Mouse (Mus musculus) bone marrow, adult 2 months (tissue): ENCODE measurements around the gene Mxi1. TPM values are rescaled to one million over a fixed set of nuclear protein-coding genes. Genes with fewer than 3 reads are reported as not detected.
A peak's percentile ranks its signal among the peaks of the same experiment; 100 is the strongest.

Experiments
- H3K27ac ChIP-seq: fragments of 200-500 bp; 2 replicates; pipeline ENCODE4 v1.5.1; 2012; ENCODE audit warnings: low read depth, mild to moderate bottlenecking, control low read depth, inconsistent platforms, low read length; ENCODE audit not compliant: control insufficient read depth, poor library complexity, insufficient read depth
- H3K4me1 ChIP-seq: fragments of 200-500 bp; 2 replicates; pipeline ENCODE4 v1.6.1; 2011; ENCODE audit warnings: low read length; ENCODE audit not compliant: control insufficient read depth, insufficient read depth
- H3K4me3 ChIP-seq: fragments of 200-500 bp; replicated peaks from 2 replicates; pipeline ENCODE3; 2011; ENCODE audit warnings: mild to moderate bottlenecking, low read depth, low read length, control low read depth; ENCODE audit not compliant: control insufficient read depth
- CTCF ChIP-seq: fragments of 200-500 bp; IDR thresholded peaks from 2 replicates; pipeline ENCODE4 v1.5.1; 2011; ENCODE audit warnings: low read length, control low read depth; ENCODE audit not compliant: control insufficient read depth, insufficient read depth
- POLR2A ChIP-seq: fragments of 200-500 bp; IDR thresholded peaks from 2 replicates; pipeline ENCODE4 v1.6.1; 2011; ENCODE audit warnings: low read depth, mild to moderate bottlenecking, control low read depth, low read length, borderline replicate concordance; ENCODE audit not compliant: control insufficient read depth
- WGBS: fragments of 180-500 bp; shearing (Covaris S2); methylation state at CpG from one replicate; pipeline ENCODE4 v1.1.7; 2018; 5-methylcytosine and 5-hydroxymethylcytosine counted together
- polyA plus RNA-seq: library from polyadenylated mRNA; stranded (reverse); fragments of >200 nt; gene quantifications from 2 replicates; pipeline ENCODE4 v1.2.4, GENCODE M21; 2011; ENCODE audit warnings: low replicate concordance; ENCODE audit not compliant: missing spikeins, insufficient read depth, insufficient read length

Mxi1 gene
- polyA plus RNA-seq, 1 experiment = 32.4 TPM

- Histone ChIP-seq H3K4me3 (no peak overlapping the region), H3K4me1 (no peaks in the 10 kb centered on the region), H3K27ac (peak overlapping the region; percentile 35; the same call in 1 of the 2 replicates)
- TF ChIP-seq POLR2A (no peak), CTCF (no peak)
- WGBS = 12% methylated on average over 20 of the region's 20 CpGs
These were observed 25.8 kb upstream of the Mxi1 start for GRCm38 (mm10) chr19:53284268-53285208.

DNA sequence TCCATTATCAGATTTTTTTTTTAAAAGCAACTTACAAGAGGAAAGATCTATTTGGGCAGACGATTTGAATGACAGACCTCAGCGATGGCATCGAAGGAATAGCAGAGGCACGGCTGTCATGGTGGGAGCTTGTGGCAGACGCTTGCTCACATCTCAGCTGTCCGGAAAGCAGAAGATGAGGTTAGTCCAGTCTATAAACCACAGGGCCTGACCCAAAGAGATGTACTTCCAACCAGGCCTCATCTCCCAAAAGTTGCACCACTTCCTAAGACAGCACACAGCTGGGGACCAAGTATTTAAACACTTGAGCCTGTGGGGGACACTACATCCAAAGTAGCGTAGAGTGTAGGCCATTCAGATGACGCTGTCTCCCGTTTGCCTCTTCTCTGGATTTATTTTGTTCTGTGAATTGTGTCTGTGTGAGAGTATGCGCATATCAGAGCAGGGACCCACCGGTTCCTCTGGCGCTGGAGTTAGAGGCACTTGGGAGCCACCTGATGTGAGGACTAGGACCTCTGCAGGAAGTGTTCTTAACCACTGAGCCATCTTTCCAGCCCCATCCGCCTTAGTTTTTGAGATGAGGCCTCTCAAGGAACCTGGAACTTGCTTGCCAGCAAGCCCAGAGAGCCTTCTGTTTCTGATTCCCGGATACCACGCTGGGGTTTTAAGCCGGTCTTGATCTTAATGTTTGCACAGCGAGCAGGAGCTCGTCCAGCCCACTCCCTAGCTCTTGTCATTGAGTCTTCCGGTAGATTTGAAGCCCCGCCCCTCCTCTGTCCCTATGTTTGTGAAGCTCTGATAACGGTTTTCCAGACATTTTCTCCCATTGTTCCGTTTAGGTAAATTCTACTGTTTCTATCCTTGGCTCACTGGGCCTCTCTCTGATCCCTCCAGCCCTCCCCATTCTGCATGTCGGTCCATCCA lies 13.7 kb upstream of the Mxi1 start:
- Histone ChIP-seq H3K4me1 (no peaks in the 10 kb centered on the region), H3K27ac (no peak overlapping the region), H3K4me3 (no peak overlapping the region)
- WGBS = 75% methylated on average over 23 of the region's 23 CpGs
- TF ChIP-seq POLR2A (no peak), CTCF (no peak)

DNA sequence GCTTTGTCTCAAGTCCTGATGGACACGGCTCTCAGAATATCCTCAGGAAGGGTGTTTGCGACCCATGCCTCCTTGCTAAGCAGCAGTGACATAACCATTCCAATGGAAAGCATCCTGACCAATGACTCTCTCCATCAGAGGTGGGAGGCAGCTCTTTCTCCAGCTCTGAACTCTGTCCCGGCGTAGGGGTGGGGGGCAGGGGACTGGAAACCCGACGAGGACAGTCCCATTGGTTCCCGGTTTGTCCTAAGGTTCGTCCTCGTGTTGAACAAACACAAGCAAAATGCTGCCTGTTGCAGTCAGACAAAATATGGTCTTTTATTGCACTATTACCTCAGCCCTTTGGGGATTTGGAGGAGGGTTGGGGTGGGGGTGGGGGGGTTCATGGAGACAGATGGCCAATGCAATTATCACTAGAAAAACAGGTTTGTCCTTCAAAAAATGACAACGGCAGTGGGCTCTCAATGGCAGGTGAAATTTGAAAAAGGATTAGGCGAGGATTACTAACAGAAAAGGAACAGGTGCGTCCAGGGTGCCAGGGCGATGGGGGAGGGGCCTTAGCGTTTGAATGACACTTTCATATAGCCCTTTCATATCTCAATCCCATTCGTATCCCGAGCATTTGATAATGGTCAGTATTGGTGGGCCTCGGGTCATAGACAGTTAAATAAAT lies 11.0 kb upstream of the Mxi1 start:
- Histone ChIP-seq H3K4me3 (no peak overlapping the region), H3K4me1 (no peaks in the 10 kb centered on the region; the same call in 1 of the 2 replicates), H3K27ac (no peak overlapping the region)
- TF ChIP-seq POLR2A = no peak
- TF ChIP-seq CTCF = no peak
- WGBS = 80% methylated on average over 17 of the region's 17 CpGs

DNA sequence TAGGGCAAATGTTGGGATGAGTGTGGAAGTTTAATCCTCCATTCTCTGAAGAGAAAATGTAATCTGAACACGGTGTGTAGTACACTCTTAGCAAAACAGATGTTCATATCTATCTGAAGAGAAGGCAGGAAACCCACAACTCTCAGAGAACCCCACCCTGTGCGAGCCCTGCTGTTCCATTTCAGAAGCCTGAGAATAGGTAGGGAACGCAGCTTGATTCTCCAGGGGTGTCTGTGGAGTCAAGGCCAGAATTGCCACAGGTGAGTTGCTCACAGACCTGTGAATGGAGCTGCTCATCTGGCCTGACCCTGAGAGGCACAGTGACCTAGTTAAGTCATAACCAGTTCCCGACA lies 10.5 kb upstream of the Mxi1 start:
- H3K4me1 ChIP-seq = no peaks in the 10 kb centered on the region; the same call in 1 of the 2 replicates
- 59% methylated on average over 4 of the region's 4 CpGs for WGBS
- no peak overlapping the region for H3K4me3 ChIP-seq
- TF ChIP-seq CTCF (no peak), POLR2A (no peak)
- H3K27ac ChIP-seq = no peak overlapping the region

GRCm38 (mm10) chr19:53303382-53303781 lies 6.9 kb upstream of the Mxi1 start:
- 13% methylated on average over 7 of the region's 7 CpGs for WGBS
- TF ChIP-seq POLR2A (no peak), CTCF (no peak)
- Histone ChIP-seq H3K4me3 (peak overlapping the region; percentile 61), H3K27ac (peak overlapping the region; percentile 71), H3K4me1 (no peaks in the 10 kb centered on the region; the same call in 1 of the 2 replicates)

GRCm38 (mm10) chr19:53305621-53306020 lies 4.7 kb upstream of the Mxi1 start:
- no peaks in the 10 kb centered on the region; the same call in 1 of the 2 replicates for H3K4me1 ChIP-seq
- H3K27ac ChIP-seq = no peak overlapping the region
- WGBS = 87% methylated on average over 8 of the region's 8 CpGs
- H3K4me3 ChIP-seq = no peak overlapping the region
- TF ChIP-seq POLR2A (no peak), CTCF (no peak)

DNA sequence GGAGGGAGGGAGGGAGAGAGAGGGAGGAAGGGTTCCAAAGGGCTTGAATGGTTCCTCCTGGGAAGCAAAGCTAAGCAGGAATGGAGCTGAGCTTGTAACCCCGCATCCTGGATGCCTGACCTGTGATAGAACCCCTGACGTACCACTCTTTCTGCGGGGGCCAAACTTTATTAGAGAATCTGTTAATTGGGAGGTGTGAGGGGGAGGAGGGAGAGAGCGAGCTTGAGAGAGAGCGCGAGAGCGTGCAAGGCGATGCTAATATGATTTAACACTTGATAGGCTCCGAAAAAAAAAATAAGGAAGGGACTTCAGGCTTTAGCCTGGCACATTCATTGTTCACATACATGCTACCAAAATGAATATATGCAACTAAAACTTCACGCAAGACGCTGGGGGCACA lies 3.6 kb upstream of the Mxi1 start:
- Histone ChIP-seq H3K4me3 (no peak overlapping the region), H3K27ac (no peak overlapping the region), H3K4me1 (no peaks in the 10 kb centered on the region; the same call in 1 of the 2 replicates)
- WGBS = 85% methylated on average over 11 of the region's 11 CpGs
- TF ChIP-seq CTCF (no peak), POLR2A (no peak)
